Mouse (Mus musculus) liver, embryonic 14.5 days (tissue): ENCODE measurements around the gene Tbl1x. TPM values are rescaled to one million over a fixed set of nuclear protein-coding genes. Genes with fewer than 3 reads are reported as not detected.
"Not testable (repeated sequence)": the region's sequence is repeated elsewhere in the genome, so short reads cannot be mapped to it uniquely, and the experiment has no call there.

ENCODE experiments used
- ATAC-seq: fragments of 200-750 bp; cut with Nextera tagmentation; 2 replicates; pipeline ENCODE4 v1.8.0; 2017; ENCODE audit warnings: moderate number of reproducible peaks, mild to moderate bottlenecking, moderate library complexity; ENCODE audit not compliant: insufficient read depth
- DNase-seq, 3 experiments: peaks; one replicate each; pipeline ENCODE4 v3.0.0-alpha.2; 2012 to 2013; ENCODE audit warnings: low read depth in 3 of 3, low spot score in 3 of 3
- H3K27ac ChIP-seq: fragments of 300-500 bp; sonication (generic); 2 replicates; pipeline ENCODE4 v1.5.1; 2014; ENCODE audit warnings: moderate library complexity, mild to moderate bottlenecking, control low read depth, inconsistent platforms
- H3K27me3 ChIP-seq: fragments of 300-500 bp; sonication (generic); 2 replicates; pipeline ENCODE4 v1.6.1; 2014; ENCODE audit warnings: mild to moderate bottlenecking, low read length, moderate library complexity; ENCODE audit not compliant: control insufficient read depth, insufficient read depth
- H3K36me3 ChIP-seq: fragments of 300-500 bp; sonication (generic); replicated peaks from 2 replicates; pipeline ENCODE4 v1.6.1; 2014; ENCODE audit warnings: low read depth; ENCODE audit not compliant: control insufficient read depth, insufficient read depth
- H3K4me1 ChIP-seq, 2 experiments: fragments of 200-500 bp in 1 of 2; fragments of 300-500 bp in 1 of 2; sonication (generic) in 1 of 2; replicated peaks; 2 replicates each; pipeline ENCODE4 v1.6.1; 2012 to 2014; ENCODE audit warnings: antibody characterized with exemption in 1 of 2, inconsistent platforms in 1 of 2, low read length in 1 of 2; ENCODE audit not compliant: control insufficient read depth in 2 of 2, insufficient read depth in 2 of 2
- H3K4me2 ChIP-seq: fragments of 300-500 bp; sonication (generic); 2 replicates; pipeline ENCODE4 v1.6.1; 2014; ENCODE audit warnings: low read depth, mild to moderate bottlenecking, control low read depth, moderate library complexity
- H3K4me3 ChIP-seq, 2 experiments: fragments of 200-500 bp in 1 of 2; fragments of 300-500 bp in 1 of 2; sonication (generic) in 1 of 2; 2 replicates each; pipeline ENCODE4 v1.5.1; 2012 to 2014; ENCODE audit warnings: low read depth in 2 of 2, low read length in 2 of 2, mild to moderate bottlenecking in 2 of 2, control low read depth in 1 of 2, inconsistent platforms in 1 of 2, moderate library complexity in 1 of 2; ENCODE audit not compliant: insufficient read depth in 1 of 2
- H3K9ac ChIP-seq: fragments of 300-500 bp; sonication (generic); replicated peaks from 2 replicates; pipeline ENCODE4 v1.6.1; 2014; ENCODE audit warnings: mild to moderate bottlenecking, control low read depth, moderate library complexity
- H3K9me3 ChIP-seq: fragments of 300-500 bp; sonication (generic); 2 replicates; pipeline ENCODE4 v1.6.1; 2016; ENCODE audit warnings: low read length, mixed read lengths; ENCODE audit not compliant: control insufficient read depth
- CTCF ChIP-seq: IDR thresholded peaks from 2 replicates; pipeline ENCODE4 v1.5.1; 2016; ENCODE audit warnings: antibody characterized with exemption, low read depth, control low read depth
- EP300 ChIP-seq: IDR thresholded peaks from 2 replicates; pipeline ENCODE4 v1.6.1; 2016; ENCODE audit warnings: antibody characterized with exemption, low read depth
- WGBS: fragments of 180-500 bp; shearing (Covaris S2); extraction: QIAGEN DNeasy Blood & Tissue Kit; methylation state at CpG from one replicate; pipeline ENCODE4 v1.1.7; 2014; ENCODE audit not compliant: insufficient replicate concordance; 5-methylcytosine and 5-hydroxymethylcytosine counted together
- polyA plus RNA-seq, 2 experiments: library from polyadenylated mRNA; depleted of rRNA in 1 of 2; stranded (reverse) in 1 of 2; unstranded in 1 of 2; fragments of >200 nt; fragmentation: Nextera tagmentation in 1 of 2; extraction: Ambion mirVana in 1 of 2; gene quantifications; 2 replicates each; pipeline versions ENCODE4 v1.2.1 to v1.2.3; 2012 to 2014

The Tbl1x gene
- polyA plus RNA-seq, 2 experiments = 7.6 to 14.2 TPM

- DNase-seq (no peak), ATAC-seq (no peak)
- WGBS = 55% methylated on average over 3 of the region's 3 CpGs
- Histone ChIP-seq H3K27ac (no peak overlapping the region), H3K4me3 (no peak overlapping the region), H3K4me2 (no peak overlapping the region), H3K27me3 (no peaks in the 10 kb centered on the region), H3K9ac (no peak overlapping the region), H3K36me3 (no peaks in the 10 kb centered on the region), H3K9me3 (no peaks in the 10 kb centered on the region), H3K4me1 (peaks cover 0 to 6% of the 10 kb centered on the region in 2 experiments; a peak in 2 of 4 replicates)
- TF ChIP-seq CTCF (no peak), EP300 (no peak)
Measured at GRCm38 (mm10) chrX:77522842-77523375, 12.1 kb downstream of the Tbl1x start.

- no peaks in the 10 kb centered on the region for H3K36me3 ChIP-seq
- no peaks in the 10 kb centered on the region for H3K9me3 ChIP-seq
- WGBS = 57% methylated on average over 1 of the region's 1 CpGs
- DNase-seq (no peak), ATAC-seq (no peak)
- H3K9ac ChIP-seq = no peak overlapping the region
- no peaks in the 10 kb centered on the region for H3K4me1 ChIP-seq
- no peak overlapping the region for H3K4me2 ChIP-seq
- no peak overlapping the region for H3K4me3 ChIP-seq
- no peak overlapping the region for H3K27ac ChIP-seq
- H3K27me3 ChIP-seq = no peaks in the 10 kb centered on the region
- TF ChIP-seq CTCF = no peak
- no peak for TF ChIP-seq EP300
Measured at GRCm38 (mm10) chrX:77525179-77525578, 14.4 kb downstream of the Tbl1x start.

- 74% methylated on average over 1 of the region's 1 CpGs for WGBS
- Histone ChIP-seq H3K27ac (no peak overlapping the region), H3K36me3 (no peaks in the 10 kb centered on the region), H3K4me1 (no peaks in the 10 kb centered on the region), H3K27me3 (no peaks in the 10 kb centered on the region), H3K9me3 (no peaks in the 10 kb centered on the region), H3K4me2 (no peak overlapping the region), H3K9ac (no peak overlapping the region), H3K4me3 (no peak overlapping the region)
- DNase-seq (no peak), ATAC-seq (no peak)
- TF ChIP-seq EP300 (no peak), CTCF (no peak)
Measured at GRCm38 (mm10) chrX:77528401-77528800, 17.6 kb downstream of the Tbl1x start.

GRCm38 (mm10) chrX:77530997-77531396 is 20.2 kb downstream of the Tbl1x start:
- no peak overlapping the region for H3K4me3 ChIP-seq
- H3K27ac ChIP-seq = no peak overlapping the region
- H3K36me3 ChIP-seq = no peaks in the 10 kb centered on the region
- no peaks in the 10 kb centered on the region for H3K27me3 ChIP-seq
- H3K4me2 ChIP-seq = no peak overlapping the region
- TF ChIP-seq EP300 (no peak), CTCF (no peak)
- H3K9me3 ChIP-seq = no peaks in the 10 kb centered on the region
- ATAC-seq (no peak), DNase-seq (no peak)
- 72% methylated on average over 2 of the region's 5 CpGs for WGBS
- H3K4me1 ChIP-seq = no peaks in the 10 kb centered on the region
- no peak overlapping the region for H3K9ac ChIP-seq

- Histone ChIP-seq H3K36me3 (no peaks in the 10 kb centered on the region), H3K4me3 (no peak overlapping the region), H3K9ac (no peak overlapping the region), H3K27ac (no peak overlapping the region), H3K27me3 (no peaks in the 10 kb centered on the region), H3K4me2 (no peak overlapping the region), H3K9me3 (no peaks in the 10 kb centered on the region), H3K4me1 (no peaks in the 10 kb centered on the region)
- ATAC-seq = no peak
- WGBS = 39% methylated on average over 2 of the region's 2 CpGs
- TF ChIP-seq CTCF = no peak
- no peak for DNase-seq
Measured at GRCm38 (mm10) chrX:77533922-77534321, 23.1 kb downstream of the Tbl1x start.

GRCm38 (mm10) chrX:77539770-77540169 is 29.0 kb downstream of the Tbl1x start:
- H3K4me1 ChIP-seq, H3K27ac ChIP-seq, ATAC-seq, H3K9me3 ChIP-seq, DNase-seq, H3K9ac ChIP-seq, H3K27me3 ChIP-seq, H3K36me3 ChIP-seq, H3K4me2 ChIP-seq, H3K4me3 ChIP-seq: not testable (repeated sequence)
- WGBS = 44% methylated on average over 4 of the region's 4 CpGs
